Mouse (Mus musculus) left cerebral cortex, adult 9 months (tissue): ENCODE data around the gene Atad5.
"Not testable (repeated sequence)": the region's sequence is repeated elsewhere in the genome, so short reads cannot be mapped to it uniquely, and the experiment has no call there.

Experiments
- DNase-seq, 2 experiments: peaks; one replicate each; pipeline ENCODE4 v3.0.0; 2022; ENCODE audit warnings: low spot score in 2 of 2

Gene Atad5

GRCm38 (mm10) chr11:80178316-80178715 lies 89.1 kb downstream of the Atad5 start:
- no peak for DNase-seq

- DNase-seq, result no peak
Measured at GRCm38 (mm10) chr11:80181021-80181749, 92.0 kb downstream of the Atad5 start.

GRCm38 (mm10) chr11:80183054-80183704 lies 94.0 kb downstream of the Atad5 start:
- not testable (repeated sequence) for DNase-seq

- DNase-seq, result peak; percentile 40 to 81
Measured at GRCm38 (mm10) chr11:80183705-80184255, 94.6 kb downstream of the Atad5 start, which contains the start of gene Rnf135. Gene Rnf135 (plus strand): TSS chr11:80183851.

GRCm38 (mm10) chr11:80184531-80185071 lies 95.4 kb downstream of the Atad5 start:
- DNase-seq, result no peak
